Mouse (Mus musculus): ENCODE measurements around the gene Pip5k1c. TPM values are rescaled to one million over a fixed set of nuclear protein-coding genes. Genes with fewer than 3 reads are reported as not detected.

The Pip5k1c gene
- total and polyA plus RNA-seq, 2 experiments from 2014 or later = 108 to 223 TPM

- no peak for TF ChIP-seq CTCF (IDR thresholded peaks at IDR 0.05; ENCODE audit: low read depth)
- 84% methylated on average over 14 of the region's 14 CpGs for WGBS
- no peaks in the 10 kb centered on the region for H3K9me3 ChIP-seq (ENCODE audit: low read length)
- peaks cover 8% of the 10 kb centered on the region for H3K4me1 ChIP-seq (ENCODE audit: insufficient read depth, low read length)
- DNase-seq (ENCODE audit: low spot score) (no peak), ATAC-seq (no peak)
- no peak overlapping the region for H3K9ac ChIP-seq (replicated peaks; ENCODE audit: low read length)
- no peaks in the 10 kb centered on the region for H3K36me3 ChIP-seq (ENCODE audit: insufficient read depth, low read length)
- no peak overlapping the region for H3K27ac ChIP-seq
- H3K4me3 ChIP-seq (ENCODE audit: low read length) = no peak overlapping the region
- H3K27me3 ChIP-seq (ENCODE audit: insufficient read depth, low read length) = no peaks in the 10 kb centered on the region
- H3K4me2 ChIP-seq (ENCODE audit: low read depth, low read length) = no peak overlapping the region
Observed at GRCm38 (mm10) chr10:81299585-81300351, 7.0 kb downstream of the Pip5k1c start.

GRCm38 (mm10) chr10:81300352-81300907, 7.7 kb downstream of the Pip5k1c start:
- TF ChIP-seq CTCF (IDR thresholded peaks at IDR 0.05; ENCODE audit: low read depth) = no peak
- Histone ChIP-seq H3K36me3 (ENCODE audit: insufficient read depth, low read length) (no peaks in the 10 kb centered on the region), H3K4me3 (ENCODE audit: low read length) (no peak overlapping the region), H3K27me3 (ENCODE audit: insufficient read depth, low read length) (no peaks in the 10 kb centered on the region), H3K4me2 (ENCODE audit: low read depth, low read length) (no peak overlapping the region), H3K4me1 (ENCODE audit: insufficient read depth, low read length) (peaks cover 4% of the 10 kb centered on the region; the same call in 1 of the 2 replicates), H3K9me3 (ENCODE audit: low read length) (no peaks in the 10 kb centered on the region), H3K9ac (replicated peaks; ENCODE audit: low read length) (no peak overlapping the region), H3K27ac (no peak overlapping the region)
- DNase-seq (ENCODE audit: low spot score) (no peak), ATAC-seq (no peak)
- WGBS = 72% methylated on average over 9 of the region's 9 CpGs

GRCm38 (mm10) chr10:81301321-81301720, 8.6 kb downstream of the Pip5k1c start:
- no peak overlapping the region for H3K4me2 ChIP-seq (ENCODE audit: low read depth, low read length)
- no peak overlapping the region for H3K9ac ChIP-seq (replicated peaks; ENCODE audit: low read length)
- H3K36me3 ChIP-seq (ENCODE audit: insufficient read depth, low read length) = peaks cover 5% of the 10 kb centered on the region; the same call in 1 of the 2 replicates
- TF ChIP-seq CTCF (IDR thresholded peaks at IDR 0.05; ENCODE audit: low read depth) = no peak
- WGBS = 71% methylated on average over 9 of the region's 9 CpGs
- no peak overlapping the region for H3K27ac ChIP-seq
- no peak for DNase-seq (ENCODE audit: low spot score)
- peaks cover 4% of the 10 kb centered on the region; the same call in 1 of the 2 replicates for H3K4me1 ChIP-seq (ENCODE audit: insufficient read depth, low read length)
- no peaks in the 10 kb centered on the region for H3K9me3 ChIP-seq (ENCODE audit: low read length)
- no peak overlapping the region for H3K4me3 ChIP-seq (ENCODE audit: low read length)
- no peaks in the 10 kb centered on the region for H3K27me3 ChIP-seq (ENCODE audit: insufficient read depth, low read length)
- ATAC-seq = no peak

GRCm38 (mm10) chr10:81302288-81302687, 9.5 kb downstream of the Pip5k1c start:
- Histone ChIP-seq H3K27ac (no peak overlapping the region), H3K4me2 (ENCODE audit: low read depth, low read length) (no peak overlapping the region), H3K27me3 (ENCODE audit: insufficient read depth, low read length) (no peaks in the 10 kb centered on the region), H3K9me3 (ENCODE audit: low read length) (no peaks in the 10 kb centered on the region), H3K9ac (replicated peaks; ENCODE audit: low read length) (no peak overlapping the region), H3K4me1 (ENCODE audit: insufficient read depth, low read length) (peaks cover 4% of the 10 kb centered on the region; the same call in 1 of the 2 replicates), H3K36me3 (ENCODE audit: insufficient read depth, low read length) (peaks cover 15% of the 10 kb centered on the region), H3K4me3 (ENCODE audit: low read length) (no peak overlapping the region)
- WGBS = 47% methylated on average over 4 of the region's 4 CpGs
- DNase-seq (ENCODE audit: low spot score) = no peak
- no peak for ATAC-seq
- no peak for TF ChIP-seq CTCF (IDR thresholded peaks at IDR 0.05; ENCODE audit: low read depth)

- H3K27me3 ChIP-seq (ENCODE audit: insufficient read depth, low read length) = no peaks in the 10 kb centered on the region
- H3K4me1 ChIP-seq (ENCODE audit: insufficient read depth, low read length) = peaks cover 4% of the 10 kb centered on the region; the same call in 1 of the 2 replicates
- H3K9ac ChIP-seq (replicated peaks; ENCODE audit: low read length) = no peak overlapping the region
- no peak overlapping the region for H3K4me2 ChIP-seq (ENCODE audit: low read depth, low read length)
- H3K4me3 ChIP-seq (ENCODE audit: low read length) = no peak overlapping the region
- H3K27ac ChIP-seq = no peak overlapping the region
- DNase-seq (ENCODE audit: low spot score) (no peak), ATAC-seq (no peak)
- H3K36me3 ChIP-seq (ENCODE audit: insufficient read depth, low read length) = peaks cover 20% of the 10 kb centered on the region
- no peak for TF ChIP-seq CTCF (IDR thresholded peaks at IDR 0.05; ENCODE audit: low read depth)
- WGBS = 54% methylated on average over 13 of the region's 14 CpGs
- no peaks in the 10 kb centered on the region for H3K9me3 ChIP-seq (ENCODE audit: low read length)
Observed at GRCm38 (mm10) chr10:81302781-81303218, 10.0 kb downstream of the Pip5k1c start.

- H3K9me3 ChIP-seq (ENCODE audit: low read length) = no peaks in the 10 kb centered on the region
Observed at GRCm38 (mm10) chr10:81303258-81303657, 10.5 kb downstream of the Pip5k1c start.

GRCm38 (mm10) chr10:81303761-81304160, 11.0 kb downstream of the Pip5k1c start:
- H3K27ac ChIP-seq = no peak overlapping the region
- ATAC-seq (no peak), DNase-seq (ENCODE audit: low spot score) (no peak)
- no peaks in the 10 kb centered on the region for H3K9me3 ChIP-seq (ENCODE audit: low read length)
- H3K27me3 ChIP-seq (ENCODE audit: insufficient read depth, low read length) = no peaks in the 10 kb centered on the region
- 81% methylated on average over 7 of the region's 7 CpGs for WGBS
- H3K36me3 ChIP-seq (ENCODE audit: insufficient read depth, low read length) = peaks cover 28% of the 10 kb centered on the region
- no peak overlapping the region for H3K4me3 ChIP-seq (ENCODE audit: low read length)
- H3K9ac ChIP-seq (replicated peaks; ENCODE audit: low read length) = no peak overlapping the region
- H3K4me2 ChIP-seq (ENCODE audit: low read depth, low read length) = no peak overlapping the region
- H3K4me1 ChIP-seq (ENCODE audit: insufficient read depth, low read length) = peaks cover 4% of the 10 kb centered on the region; the same call in 1 of the 2 replicates
- no peak for TF ChIP-seq CTCF (IDR thresholded peaks at IDR 0.05; ENCODE audit: low read depth)

More at GRCm38 (mm10) chr10:81303258-81303657, 10.5 kb downstream of the Pip5k1c start:
- H3K4me3 ChIP-seq (ENCODE audit: low read length) = no peak overlapping the region
- H3K36me3 ChIP-seq (ENCODE audit: insufficient read depth, low read length) = peaks cover 25% of the 10 kb centered on the region
- no peaks in the 10 kb centered on the region for H3K27me3 ChIP-seq (ENCODE audit: insufficient read depth, low read length)
- no peak overlapping the region for H3K4me2 ChIP-seq (ENCODE audit: low read depth, low read length)
- WGBS = 80% methylated on average over 10 of the region's 10 CpGs
- DNase-seq (ENCODE audit: low spot score) = no peak
- no peak overlapping the region for H3K9ac ChIP-seq (replicated peaks; ENCODE audit: low read length)
- ATAC-seq = no peak
- no peak for TF ChIP-seq CTCF (IDR thresholded peaks at IDR 0.05; ENCODE audit: low read depth)
- H3K4me1 ChIP-seq (ENCODE audit: insufficient read depth, low read length) = peaks cover 4% of the 10 kb centered on the region; the same call in 1 of the 2 replicates
- no peak overlapping the region for H3K27ac ChIP-seq
